In genomic region chr11:50272819-50273218, GRCm38 (mm10) we compare ENCODE assay signal across 14 mouse cellular contexts.
"Had no signal": no experiment of that assay in that cellular context is flagged by ENCODE, and none has a peak within 500 bp of the region (broad histone marks: within the 10 kb centered on the region; RNA-seq: fewer than 3 reads in every experiment).

No protein-coding gene starts in this region.

- DNase-seq: gastrocnemius, adult 2 months; gastrocnemius, postnatal 14 days; gastrocnemius, postnatal 36 days; heart, adult 18-20 months; heart, postnatal 10 days; heart, postnatal 36 days; kidney, adult 11 months; kidney, adult 2 months; kidney, adult 9 months; kidney, postnatal 14 days; kidney, postnatal 36 days; layer of hippocampus, adult 9-11 months; layer of hippocampus, postnatal 36 days; left cerebral cortex, postnatal 4 days had no signal
